Mouse (Mus musculus): ENCODE measurements around the gene Rap1a.

- TF ChIP-seq CTCF (IDR thresholded peaks at IDR 0.05 in 2 of 3, conservative IDR thresholded peaks at IDR 0.05 in 1 of 3; ENCODE audit: control insufficient read depth in 1 of 3, insufficient read depth in 1 of 3, low read depth in 2 of 3, low read length in 3 of 3, poor library complexity in 1 of 3, severe bottlenecking in 1 of 3) (no peak), UBTF (IDR thresholded peaks at IDR 0.05; ENCODE audit: borderline replicate concordance, insufficient read depth, low read depth, low read length) (no peak), ETS1 (IDR thresholded peaks at IDR 0.05; ENCODE audit: low read depth, low read length) (no peak), MAFK (IDR thresholded peaks at IDR 0.05; ENCODE audit: borderline replicate concordance, low read depth, low read length) (no peak), POLR2AphosphoS5 (IDR thresholded peaks at IDR 0.05; ENCODE audit: borderline replicate concordance, low read depth, low read length) (no peak), POLR2A (IDR thresholded peaks at IDR 0.05; ENCODE audit: control insufficient read depth in 1 of 2, insufficient read depth in 1 of 2, low read depth in 1 of 2, low read length in 2 of 2, poor library complexity in 1 of 2) (no peak), TCF12 (IDR thresholded peaks at IDR 0.05; ENCODE audit: low read depth, low read length) (no peak), HCFC1 (IDR thresholded peaks at IDR 0.05; ENCODE audit: low read depth, low read length) (no peak), GATA1 (IDR thresholded peaks at IDR 0.05; ENCODE audit: low read depth, low read length) (no peak), RCOR1 (IDR thresholded peaks at IDR 0.05; ENCODE audit: low read depth, low read length) (no peak)
Measured at GRCm38 (mm10) chr3:105717856-105718555, 83.1 kb downstream of the Rap1a start.

Measured in MEL (cell line).